Mouse (Mus musculus): ENCODE data around the gene Gm16867.
"Not testable (repeated sequence)": the region's sequence is repeated elsewhere in the genome, so short reads cannot be mapped to it uniquely, and the experiment has no call there.

Gene Gm16867

GRCm38 (mm10) chr14:69467612-69468366, 35.4 kb downstream of the Gm16867 start:
- in situ Hi-C loops (cut with MboI, MseI), result not testable (repeated sequence)

GRCm38 (mm10) chr14:69464465-69464864, 38.7 kb downstream of the Gm16867 start:
- in situ Hi-C loops (cut with MboI, MseI), result not testable (repeated sequence)

- in situ Hi-C loops (cut with MboI, MseI), result not testable (repeated sequence)
Observed at GRCm38 (mm10) chr14:69457691-69458090, 45.5 kb downstream of the Gm16867 start.

- in situ Hi-C loops (cut with MboI, MseI), result not testable (repeated sequence)
Observed at GRCm38 (mm10) chr14:69454640-69455039, 48.5 kb downstream of the Gm16867 start.

GRCm38 (mm10) chr14:69448845-69449244, 54.3 kb downstream of the Gm16867 start:
- in situ Hi-C loops (cut with MboI, MseI), result not testable (repeated sequence)

GRCm38 (mm10) chr14:69447006-69447405, 56.2 kb downstream of the Gm16867 start:
- in situ Hi-C loops (cut with MboI, MseI), result not testable (repeated sequence)

- in situ Hi-C loops (cut with MboI, MseI), result not testable (repeated sequence)
Observed at GRCm38 (mm10) chr14:69443092-69443692, 60.0 kb downstream of the Gm16867 start.

GRCm38 (mm10) chr14:69440955-69441354, 62.2 kb downstream of the Gm16867 start:
- in situ Hi-C loops (cut with MboI, MseI), result not testable (repeated sequence)

GRCm38 (mm10) chr14:69438678-69439214, 64.4 kb downstream of the Gm16867 start:
- in situ Hi-C loops (cut with MboI, MseI), result not testable (repeated sequence)

GRCm38 (mm10) chr14:69421003-69421402, 82.2 kb downstream of the Gm16867 start:
- in situ Hi-C loops (cut with MboI, MseI), result not testable (repeated sequence)

GRCm38 (mm10) chr14:69417545-69417944, 85.6 kb downstream of the Gm16867 start:
- in situ Hi-C loops (cut with MboI, MseI), result not testable (repeated sequence)
